Mouse (Mus musculus) testis, adult 2 months (tissue): ENCODE data around the gene Hsd3b5. TPM values are rescaled to one million over a fixed set of nuclear protein-coding genes. Genes with fewer than 3 reads are reported as not detected.
"Not testable (repeated sequence)": the region's sequence is repeated elsewhere in the genome, so short reads cannot be mapped to it uniquely, and the experiment has no call there.

Experiments used
- H3K27ac ChIP-seq: fragments of 200-500 bp; 2 replicates; pipeline ENCODE4 v1.5.1; 2012; ENCODE audit warnings: low read depth, low read length; ENCODE audit not compliant: control insufficient read depth, insufficient read depth
- H3K27me3 ChIP-seq: fragments of 200-500 bp; 2 replicates; pipeline ENCODE4 v1.6.1; 2012; ENCODE audit warnings: mild to moderate bottlenecking, low read length, moderate library complexity; ENCODE audit not compliant: control insufficient read depth, insufficient read depth
- H3K36me3 ChIP-seq: fragments of 200-500 bp; 2 replicates; pipeline ENCODE4 v1.6.1; 2012; ENCODE audit warnings: mild to moderate bottlenecking, low read length; ENCODE audit not compliant: control insufficient read depth, insufficient read depth
- H3K4me1 ChIP-seq: fragments of 200-500 bp; 2 replicates; pipeline ENCODE4 v1.6.1; 2012; ENCODE audit warnings: low read length; ENCODE audit not compliant: control insufficient read depth, insufficient read depth
- H3K4me3 ChIP-seq: fragments of 200-500 bp; 2 replicates; pipeline ENCODE4 v1.5.1; 2012; ENCODE audit warnings: low read depth, mild to moderate bottlenecking, low read length, moderate library complexity, mixed read lengths; ENCODE audit not compliant: control insufficient read depth
- CTCF ChIP-seq: fragments of 200-500 bp; IDR thresholded peaks from 2 replicates; pipeline ENCODE4 v1.5.1; 2012; ENCODE audit warnings: low read depth, mild to moderate bottlenecking, inconsistent platforms, low read length, moderate library complexity; ENCODE audit not compliant: control insufficient read depth, insufficient read depth, insufficient replicate concordance
- POLR2A ChIP-seq: fragments of 200-500 bp; IDR thresholded peaks from 2 replicates; pipeline ENCODE4 v1.6.1; 2012; ENCODE audit warnings: low read depth, mild to moderate bottlenecking, inconsistent platforms, low read length, moderate library complexity; ENCODE audit not compliant: control insufficient read depth
- polyA plus RNA-seq: library from polyadenylated mRNA; depleted of rRNA; stranded (reverse); fragments of >200 nt; gene quantifications from 2 replicates; pipeline ENCODE4 v1.2.3, GENCODE M21; 2012; rRNA removed

Gene Hsd3b5
- polyA plus RNA-seq, 1 experiment: not detected

DNA sequence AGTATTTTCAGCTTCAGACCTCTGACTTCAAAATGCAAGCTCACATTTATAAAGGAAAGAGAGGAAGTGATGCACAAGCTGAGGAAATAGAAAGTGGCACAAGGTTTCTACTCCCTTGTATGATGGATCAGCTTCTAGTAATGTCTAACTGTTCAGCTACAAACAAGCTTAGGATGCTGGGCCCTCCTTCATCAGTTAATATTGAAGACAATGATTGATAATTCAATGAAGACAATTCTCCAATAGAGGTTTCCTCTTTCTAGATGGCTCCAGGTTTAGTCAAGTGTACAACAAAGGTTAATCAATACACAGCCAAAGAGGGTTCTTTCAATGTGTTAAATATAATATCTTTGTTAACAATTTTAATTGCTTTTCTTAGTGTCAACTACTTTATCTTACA is 41.3 kb downstream of the Hsd3b5 start, which contains the start of gene Gm10681:
Gene Gm10681 (minus strand): TSS at position 101 of the 400 bp plus-strand sequence.
- no peak for TF ChIP-seq CTCF
- TF ChIP-seq POLR2A: no peak
- Histone ChIP-seq H3K27ac (no peak within 1 kb of the TSS), H3K4me3 (no peak within 1 kb of the TSS), H3K4me1 (no peaks in the 10 kb centered on the region), H3K36me3 (no peaks in the 10 kb centered on the region), H3K27me3 (no peaks in the 10 kb centered on the region)

- Histone ChIP-seq H3K36me3 (no peaks in the 10 kb centered on the region), H3K27me3 (no peaks in the 10 kb centered on the region), H3K4me3 (no peak overlapping the region), H3K27ac (no peak overlapping the region), H3K4me1 (no peaks in the 10 kb centered on the region)
- no peak for TF ChIP-seq CTCF
- no peak for TF ChIP-seq POLR2A
Observed at GRCm38 (mm10) chr3:98587721-98588120, 42.3 kb downstream of the Hsd3b5 start.

- H3K36me3 ChIP-seq, H3K27me3 ChIP-seq, H3K4me3 ChIP-seq, H3K4me1 ChIP-seq, H3K27ac ChIP-seq: not testable (repeated sequence)
Observed at GRCm38 (mm10) chr3:98582622-98583021, 47.4 kb downstream of the Hsd3b5 start.

GRCm38 (mm10) chr3:98582202-98582601 is 47.9 kb downstream of the Hsd3b5 start:
- H3K36me3 ChIP-seq, H3K27ac ChIP-seq, H3K4me1 ChIP-seq, H3K4me3 ChIP-seq, H3K27me3 ChIP-seq: not testable (repeated sequence)

DNA sequence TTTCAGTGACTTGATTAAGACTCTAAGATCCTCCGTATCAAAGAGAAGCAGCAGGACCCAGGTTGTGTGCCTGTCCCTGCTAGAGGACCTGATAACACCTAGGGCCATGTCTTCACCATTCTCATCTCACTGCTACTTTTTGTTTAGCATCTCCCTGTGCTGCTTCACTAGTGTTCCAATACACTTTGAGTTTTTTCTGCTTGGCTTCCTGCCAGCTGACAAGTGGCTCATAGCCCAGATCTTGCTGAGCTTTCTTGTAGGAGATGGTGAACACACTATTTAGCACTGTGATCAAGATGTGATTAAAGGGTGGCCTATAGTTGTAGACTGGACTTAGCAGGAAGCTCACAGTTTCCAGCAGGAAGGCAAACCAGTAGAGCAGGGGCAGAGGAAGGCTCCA is 49.0 kb downstream of the Hsd3b5 start:
- H3K4me1 ChIP-seq, H3K36me3 ChIP-seq, H3K4me3 ChIP-seq, H3K27ac ChIP-seq, H3K27me3 ChIP-seq: not testable (repeated sequence)

Other genes with a start within 250 kb of the Hsd3b5 start
- 1.1 and 1.2 TPM in 2 replicates for gene Zfp697, start 247.8 kb downstream of the Hsd3b5 start, polyA plus RNA-seq
- gene Gm4450, start 173.1 kb downstream of the Hsd3b5 start, polyA plus RNA-seq: 0.59 and 0.63 TPM in 2 replicates
- 0.51 and 0.52 TPM in 2 replicates for gene Hsd3b4, start 119.7 kb downstream of the Hsd3b5 start, polyA plus RNA-seq
- gene Gm10681, start 41.4 kb downstream of the Hsd3b5 start, polyA plus RNA-seq: 0.51 and 0.52 TPM in 2 replicates
- gene Hsd3b2, start 94.3 kb upstream of the Hsd3b5 start, polyA plus RNA-seq: 0.06 TPM in 1 of 2 replicates, not detected in the other
- gene Hsd3b3, start 132.9 kb upstream of the Hsd3b5 start, polyA plus RNA-seq: not detected in 2 replicates
- 68.8 and 97.3 TPM in 2 replicates for gene Hsd3b6, start 184.2 kb upstream of the Hsd3b5 start, polyA plus RNA-seq
- 23.9 and 42.6 TPM in 2 replicates for gene Hsd3b1, start 229.5 kb upstream of the Hsd3b5 start, polyA plus RNA-seq